Mouse (Mus musculus) C2C12 (cell line): ENCODE measurements at regions not wholly inside any gene's neighbourhood (a gene's known extent, or its start where the extent isn't known, plus 50 kb on each side); places are given as distances from the start of the nearest gene placed in this dataset.
A peak's percentile ranks its signal among the peaks of the same experiment; 100 is the strongest.

Source experiments
- H3K27me3 ChIP-seq: one replicate; pipeline ENCODE4 v1.6.1; 2011; ENCODE audit not compliant: control insufficient read depth, insufficient read depth, insufficient read length
- H3K36me3 ChIP-seq: one replicate; pipeline ENCODE4 v1.6.1; 2011; ENCODE audit not compliant: control insufficient read depth, insufficient read depth
- H3K4me3 ChIP-seq: one replicate; pipeline ENCODE4 v1.5.1; 2011; ENCODE audit warnings: mild to moderate bottlenecking, control low read depth; ENCODE audit not compliant: poor library complexity, insufficient read depth, severe bottlenecking
- H3K79me2 ChIP-seq: one replicate; pipeline ENCODE4 v1.6.1; 2011; ENCODE audit not compliant: control insufficient read depth, insufficient read depth
- H3K79me3 ChIP-seq: one replicate; pipeline ENCODE4 v1.6.1; 2011; ENCODE audit warnings: low read depth, control low read depth
- H3ac ChIP-seq: one replicate; pipeline ENCODE3; 2011; ENCODE audit warnings: low read depth; ENCODE audit not compliant: control insufficient read depth, insufficient read length
- CEBPB ChIP-seq: IDR thresholded peaks from one replicate; pipeline ENCODE4 v1.6.1; 2011; ENCODE audit warnings: low read depth, mild to moderate bottlenecking, control low read depth, moderate library complexity
- CTCF ChIP-seq: IDR thresholded peaks from one replicate; pipeline ENCODE4 v1.5.1; 2011; ENCODE audit not compliant: control insufficient read depth, insufficient read depth, insufficient read length
- FOSL1 ChIP-seq: IDR thresholded peaks from one replicate; pipeline ENCODE4 v1.8.0; 2011; ENCODE audit warnings: mild to moderate bottlenecking, low read length; ENCODE audit not compliant: poor library complexity, insufficient read depth, severe bottlenecking
- MAX ChIP-seq: IDR thresholded peaks from one replicate; pipeline ENCODE4 v1.6.1; 2011; ENCODE audit warnings: mild to moderate bottlenecking, control low read depth
- MYOD1 ChIP-seq: IDR thresholded peaks from one replicate; pipeline ENCODE4 v1.6.1; 2011; ENCODE audit warnings: low read depth; ENCODE audit not compliant: control insufficient read depth, insufficient read length
- MYOG ChIP-seq: IDR thresholded peaks from one replicate; pipeline ENCODE4 v1.6.1; 2011; ENCODE audit not compliant: control insufficient read depth, insufficient read length; ENCODE audit errors: extremely low read depth
- USF1 ChIP-seq: IDR thresholded peaks from one replicate; pipeline ENCODE4 v1.6.1; 2011; ENCODE audit warnings: low read depth, mild to moderate bottlenecking, control low read depth, moderate library complexity

- no peaks in the 10 kb centered on the region for H3K27me3 ChIP-seq
- H3K36me3 ChIP-seq, result no peaks in the 10 kb centered on the region
- H3K79me3 ChIP-seq, result no peaks in the 10 kb centered on the region
- H3K79me2 ChIP-seq, result no peaks in the 10 kb centered on the region
- no peak for TF ChIP-seq MYOG
- no peak for TF ChIP-seq MAX
- TF ChIP-seq FOSL1, result no peak
- TF ChIP-seq MYOD1, result no peak
- TF ChIP-seq USF1, result no peak
- TF ChIP-seq CEBPB, result no peak
- TF ChIP-seq CTCF, result no peak
- no peak overlapping the region for H3K4me3 ChIP-seq
- H3ac ChIP-seq, result no peak overlapping the region
These were observed 110.9 kb upstream of the Dap start for GRCm38 (mm10) chr15:31113216-31113615.

- no peaks in the 10 kb centered on the region for H3K79me2 ChIP-seq
- H3K27me3 ChIP-seq, result no peaks in the 10 kb centered on the region
- no peak overlapping the region for H3K4me3 ChIP-seq
- H3ac ChIP-seq, result no peak overlapping the region
- TF ChIP-seq CTCF (no peak), MAX (no peak), MYOG (no peak), FOSL1 (no peak), USF1 (no peak), MYOD1 (no peak), CEBPB (no peak)
- H3K79me3 ChIP-seq, result no peaks in the 10 kb centered on the region
- H3K36me3 ChIP-seq, result no peaks in the 10 kb centered on the region
These were observed 106.8 kb upstream of the Dap start for GRCm38 (mm10) chr15:31117338-31117737.

GRCm38 (mm10) chr15:31120147-31120546 is 104.0 kb upstream of the Dap start:
- no peaks in the 10 kb centered on the region for H3K79me2 ChIP-seq
- TF ChIP-seq MYOD1 (no peak), USF1 (no peak), FOSL1 (no peak), CEBPB (no peak), MAX (no peak), CTCF (no peak), MYOG (no peak)
- no peak overlapping the region for H3K4me3 ChIP-seq
- H3K36me3 ChIP-seq, result no peaks in the 10 kb centered on the region
- no peaks in the 10 kb centered on the region for H3K27me3 ChIP-seq
- no peak overlapping the region for H3ac ChIP-seq
- no peaks in the 10 kb centered on the region for H3K79me3 ChIP-seq

DNA sequence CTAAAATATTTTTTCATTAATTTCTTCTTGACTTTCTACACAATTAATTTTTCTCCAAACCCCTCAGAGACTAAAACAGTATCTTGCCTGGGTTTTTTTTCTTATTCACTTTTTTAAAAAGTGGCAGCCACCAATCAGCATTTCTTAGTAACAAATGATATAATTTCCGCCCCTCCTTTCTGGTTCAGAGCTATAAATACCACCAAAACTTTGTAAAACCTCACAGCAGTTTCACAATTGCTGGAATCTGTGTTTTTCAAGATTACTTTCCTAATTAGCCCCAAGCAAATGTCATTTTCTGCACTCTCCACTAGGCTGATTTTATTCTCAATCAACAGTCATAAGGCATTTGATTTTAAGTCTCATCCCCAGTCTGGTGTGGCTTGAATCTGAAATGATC is 98.3 kb upstream of the Dap start:
- Histone ChIP-seq H3K79me2 (no peaks in the 10 kb centered on the region), H3ac (no peak overlapping the region), H3K4me3 (no peak overlapping the region), H3K79me3 (no peaks in the 10 kb centered on the region), H3K27me3 (no peaks in the 10 kb centered on the region), H3K36me3 (no peaks in the 10 kb centered on the region)
- TF ChIP-seq FOSL1 (no peak), CTCF (no peak), USF1 (no peak), MYOG (no peak), CEBPB (no peak), MYOD1 (no peak)

- Histone ChIP-seq H3K36me3 (no peaks in the 10 kb centered on the region), H3K79me2 (no peaks in the 10 kb centered on the region), H3K4me3 (no peak overlapping the region), H3K79me3 (no peaks in the 10 kb centered on the region), H3K27me3 (no peaks in the 10 kb centered on the region), H3ac (no peak overlapping the region)
- TF ChIP-seq MYOD1, result no peak
- TF ChIP-seq USF1, result no peak
- no peak for TF ChIP-seq CTCF
These were observed 97.1 kb upstream of the Dap start for GRCm38 (mm10) chr15:31126999-31127398.

- TF ChIP-seq CTCF, result no peak
- TF ChIP-seq FOSL1, result no peak
- TF ChIP-seq MYOD1, result no peak
- TF ChIP-seq MYOG, result no peak
- no peak for TF ChIP-seq MAX
- no peak for TF ChIP-seq CEBPB
- TF ChIP-seq USF1, result no peak
- H3K4me3 ChIP-seq, result no peak overlapping the region
- H3K79me3 ChIP-seq, result no peaks in the 10 kb centered on the region
- H3K79me2 ChIP-seq, result no peaks in the 10 kb centered on the region
- no peaks in the 10 kb centered on the region for H3K27me3 ChIP-seq
- no peak overlapping the region for H3ac ChIP-seq
- no peaks in the 10 kb centered on the region for H3K36me3 ChIP-seq
These were observed 89.2 kb upstream of the Dap start for GRCm38 (mm10) chr15:31134891-31135290.

GRCm38 (mm10) chr15:31138637-31139036 is 85.5 kb upstream of the Dap start:
- H3K36me3 ChIP-seq, result no peaks in the 10 kb centered on the region
- no peak overlapping the region for H3K4me3 ChIP-seq
- H3ac ChIP-seq, result no peak overlapping the region
- H3K79me3 ChIP-seq, result no peaks in the 10 kb centered on the region
- no peaks in the 10 kb centered on the region for H3K79me2 ChIP-seq
- no peaks in the 10 kb centered on the region for H3K27me3 ChIP-seq
- TF ChIP-seq MAX (no peak), USF1 (no peak), MYOD1 (no peak), CEBPB (peak; percentile 64), MYOG (no peak), FOSL1 (no peak), CTCF (no peak)
